Mouse (Mus musculus) CH12.LX (cell line): ENCODE data around the gene Dtnbp1. TPM values are rescaled to one million over a fixed set of nuclear protein-coding genes. Genes with fewer than 3 reads are reported as not detected.

ENCODE experiments used
- DNase-seq: peaks from one replicate; pipeline ENCODE4 v3.0.0-alpha.2; 2013; ENCODE audit errors: extremely low read depth
- H3K27ac ChIP-seq: 2 replicates; pipeline ENCODE4 v1.5.1; 2012; ENCODE audit warnings: low read depth, mild to moderate bottlenecking, control low read depth, moderate library complexity; ENCODE audit not compliant: insufficient read depth
- H3K27me3 ChIP-seq: replicated peaks from 2 replicates; pipeline ENCODE3; 2012; ENCODE audit warnings: inconsistent platforms
- H3K36me3 ChIP-seq, 2 experiments: replicated peaks in 1 of 2; 2 replicates each; pipeline versions ENCODE3 to v1.6.1; 2012; ENCODE audit warnings: inconsistent platforms in 1 of 2, low read length in 1 of 2, mild to moderate bottlenecking in 1 of 2, mixed read lengths in 1 of 2, moderate library complexity in 1 of 2; ENCODE audit not compliant: control insufficient read depth in 1 of 2, insufficient read depth in 1 of 2
- H3K4me1 ChIP-seq, 2 experiments: 2 replicates each; pipeline ENCODE4 v1.6.1; 2012; ENCODE audit warnings: inconsistent platforms in 1 of 2, moderate library complexity in 1 of 2; ENCODE audit not compliant: insufficient read depth in 2 of 2, control insufficient read depth in 1 of 2
- H3K4me2 ChIP-seq: 2 replicates; pipeline ENCODE4 v1.6.1; 2012; ENCODE audit warnings: low read depth, mild to moderate bottlenecking, control low read depth; ENCODE audit not compliant: poor library complexity, insufficient read depth, severe bottlenecking
- H3K4me3 ChIP-seq, 3 experiments: fragments of 150-350 bp in 1 of 3; sonication (generic) in 1 of 3; replicated peaks in 1 of 3; 2 replicates each; pipeline versions ENCODE3 to v1.5.1; 2011 to 2012; ENCODE audit warnings: low read depth in 2 of 3, low read length in 2 of 3, mild to moderate bottlenecking in 2 of 3, moderate library complexity in 2 of 3, control low read depth in 1 of 3, improper control_type of control experiment in 1 of 3, inconsistent platforms in 1 of 3, mixed read lengths in 1 of 3; ENCODE audit not compliant: poor library complexity in 1 of 3
- H3K79me2 ChIP-seq: replicated peaks from 2 replicates; pipeline ENCODE4 v1.6.1; 2012; ENCODE audit warnings: mild to moderate bottlenecking, moderate library complexity; ENCODE audit not compliant: control insufficient read depth, poor library complexity, insufficient read depth, severe bottlenecking; ENCODE audit errors: extremely low read depth
- H3K9ac ChIP-seq: 2 replicates; pipeline ENCODE4 v1.6.1; 2012; ENCODE audit warnings: low read depth, mild to moderate bottlenecking, control low read depth, moderate library complexity; ENCODE audit not compliant: insufficient read depth
- H3K9me3 ChIP-seq: replicated peaks from 2 replicates; pipeline ENCODE3; 2012; ENCODE audit warnings: low read length, inconsistent platforms, mixed read lengths
- BHLHE40 ChIP-seq: IDR thresholded peaks from 2 replicates; pipeline ENCODE4 v1.6.1; 2011; ENCODE audit warnings: mild to moderate bottlenecking, low read depth, low read length, improper control_type of control experiment
- CHD2 ChIP-seq: IDR thresholded peaks from 2 replicates; pipeline ENCODE4 v1.6.1; 2011; ENCODE audit warnings: low read length, improper control_type of control experiment
- E2F4 ChIP-seq: IDR thresholded peaks from 2 replicates; pipeline ENCODE4 v1.6.1; 2011; ENCODE audit warnings: low read depth, low read length, improper control_type of control experiment; ENCODE audit not compliant: insufficient replicate concordance
- ELF1 ChIP-seq: IDR thresholded peaks from 2 replicates; pipeline ENCODE4 v1.6.1; 2014; ENCODE audit warnings: low read depth, mild to moderate bottlenecking, inconsistent platforms, low read length, improper control_type of control experiment
- EP300 ChIP-seq: IDR thresholded peaks from 2 replicates; pipeline ENCODE4 v1.6.1; 2011; ENCODE audit warnings: low read length, improper control_type of control experiment
- HCFC1 ChIP-seq: IDR thresholded peaks from 2 replicates; pipeline ENCODE4 v1.6.1; 2012; ENCODE audit warnings: low read depth, mild to moderate bottlenecking, inconsistent platforms, low read length, improper control_type of control experiment
- JUND ChIP-seq: conservative IDR thresholded peaks from 2 replicates; pipeline ENCODE4 v1.6.1; 2011; ENCODE audit warnings: low read depth, low read length, improper control_type of control experiment
- KAT2A ChIP-seq: IDR thresholded peaks from 2 replicates; pipeline ENCODE4 v1.6.1; 2012; ENCODE audit warnings: low read length, improper control_type of control experiment, inconsistent platforms; ENCODE audit not compliant: insufficient replicate concordance
- MAX ChIP-seq: IDR thresholded peaks from 2 replicates; pipeline ENCODE4 v1.6.1; 2011; ENCODE audit warnings: low read length, improper control_type of control experiment
- MAZ ChIP-seq: IDR thresholded peaks from 2 replicates; pipeline ENCODE4 v1.6.1; 2012; ENCODE audit warnings: low read depth, mild to moderate bottlenecking, inconsistent platforms, low read length, improper control_type of control experiment, moderate library complexity
- MXI1 ChIP-seq: IDR thresholded peaks from 2 replicates; pipeline ENCODE4 v1.6.1; 2011; ENCODE audit warnings: mild to moderate bottlenecking, low read depth, low read length, improper control_type of control experiment
- MYC ChIP-seq: IDR thresholded peaks from 2 replicates; pipeline ENCODE4 v1.6.1; 2011; ENCODE audit warnings: low read depth, mild to moderate bottlenecking, improper control_type of control experiment, low read length
- NRF1 ChIP-seq: IDR thresholded peaks from 2 replicates; pipeline ENCODE4 v1.6.1; 2014; ENCODE audit warnings: low read depth, mild to moderate bottlenecking, inconsistent platforms, low read length, improper control_type of control experiment, moderate library complexity
- PAX5 ChIP-seq: IDR thresholded peaks from 2 replicates; pipeline ENCODE4 v1.6.1; 2012; ENCODE audit warnings: low read length, inconsistent platforms, mixed read lengths
- POLR2AphosphoS2 ChIP-seq: IDR thresholded peaks from 2 replicates; pipeline ENCODE4 v1.6.1; 2011; ENCODE audit warnings: low read depth, low read length, improper control_type of control experiment
- RCOR1 ChIP-seq: conservative IDR thresholded peaks from 2 replicates; pipeline ENCODE4 v1.6.1; 2012; ENCODE audit warnings: low read depth, mild to moderate bottlenecking, inconsistent platforms, low read length, improper control_type of control experiment
- SMC3 ChIP-seq: IDR thresholded peaks from 2 replicates; pipeline ENCODE4 v1.6.1; 2011; ENCODE audit warnings: low read depth, low read length, improper control_type of control experiment
- TBP ChIP-seq: conservative IDR thresholded peaks from 2 replicates; pipeline ENCODE4 v1.6.1; 2011; ENCODE audit warnings: low read depth, low read length, improper control_type of control experiment
- TCF12 ChIP-seq: IDR thresholded peaks from 2 replicates; pipeline ENCODE4 v1.6.1; 2014; ENCODE audit warnings: low read depth, mild to moderate bottlenecking, inconsistent platforms, low read length, improper control_type of control experiment
- USF1 ChIP-seq: IDR thresholded peaks from 2 replicates; pipeline ENCODE4 v1.6.1; 2014; ENCODE audit warnings: low read depth, mild to moderate bottlenecking, inconsistent platforms, low read length, improper control_type of control experiment
- ZC3H11A ChIP-seq: IDR thresholded peaks from 2 replicates; pipeline ENCODE4 v1.6.1; 2012; ENCODE audit warnings: low read depth, mild to moderate bottlenecking, inconsistent platforms, low read length, improper control_type of control experiment
- ZKSCAN1 ChIP-seq: IDR thresholded peaks from 2 replicates; pipeline ENCODE4 v1.6.1; 2012; ENCODE audit warnings: low read depth, inconsistent platforms, low read length, improper control_type of control experiment, borderline replicate concordance
- dilution Hi-C: fragments of 300-500 bp; cut with MboI; formaldehyde crosslinking; loops from 2 replicates; pipeline ENCODE4 v1.14.3; 2020; ENCODE audit warnings: low sequenced_read_pairs; ENCODE audit not compliant: extremely low pct_unique_long_range_greater_than_20kb, extremely low pct_ligation_motif_present
- in situ Hi-C: fragments of 300-500 bp; cut with MboI; formaldehyde crosslinking; loops from 3 replicates; pipeline ENCODE4 v1.14.3; 2019; ENCODE audit warnings: low sequenced_read_pairs, low pct_ligation_motif_present, low pct_unique_long_range_greater_than_20kb, mixed read lengths
- polyA plus RNA-seq: library from polyadenylated mRNA; unstranded; fragments of >175 nt; gene quantifications from 2 replicates; pipeline ENCODE4 v1.2.1, GENCODE M21; 2012; ENCODE audit warnings: low read depth; ENCODE audit not compliant: insufficient read length
- total RNA-seq, 2 experiments: library from RNA; depleted of rRNA; stranded (reverse); fragments of 300-350 nt in 1 of 2; fragments of >200 nt in 1 of 2; gene quantifications; 2 replicates each; pipeline ENCODE4 v1.2.3; 2012 to 2014

The Dtnbp1 gene
- total and polyA plus RNA-seq, 3 experiments = 32.4 to 69.2 (median 35.9) TPM

DNA sequence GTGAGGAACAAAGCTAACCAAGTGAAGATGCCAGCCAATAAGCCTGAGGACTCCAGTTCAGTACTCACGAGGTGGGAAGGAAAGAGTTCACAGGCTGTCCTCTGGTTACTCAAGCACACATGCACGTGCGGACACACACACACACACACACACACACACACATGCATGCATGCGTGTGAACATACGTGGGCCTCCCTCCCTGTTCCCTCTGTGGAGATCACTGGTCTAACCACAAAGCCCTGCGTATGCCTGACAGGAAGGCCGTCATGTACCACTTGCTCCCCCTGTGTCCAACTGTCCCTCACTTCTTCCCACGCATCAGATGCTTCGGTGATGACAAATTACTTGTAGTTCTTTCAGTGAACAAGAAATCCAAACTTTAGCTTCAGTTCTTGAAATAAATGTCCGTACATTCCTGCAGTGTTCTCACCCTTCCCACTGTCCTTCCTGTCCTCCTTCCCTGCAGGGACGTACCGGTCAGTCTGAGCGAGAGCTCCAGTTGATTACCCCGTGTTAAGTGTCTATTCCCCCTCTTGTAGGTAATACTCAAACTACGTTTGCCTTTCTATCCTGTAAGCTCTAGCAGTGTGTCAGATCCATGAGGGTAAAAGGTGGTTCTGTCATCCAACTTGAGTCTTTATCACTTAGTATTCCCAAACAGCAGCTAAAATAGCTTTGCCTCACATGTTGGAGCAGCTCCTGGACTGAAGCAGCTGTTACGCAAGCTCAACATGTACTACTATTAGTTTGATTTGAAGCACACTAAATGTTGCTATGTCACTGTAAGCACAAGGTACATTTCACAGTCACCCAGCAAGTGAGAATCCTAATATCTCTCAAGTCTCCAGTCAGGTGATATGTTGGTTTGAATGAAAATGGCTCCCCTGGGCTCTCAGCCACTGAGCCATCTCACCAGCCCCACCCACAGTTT, 53.4 kb downstream of the Dtnbp1 start:
- H3K27ac ChIP-seq = no peak overlapping the region
- peaks cover 0 to 7% of the 10 kb centered on the region in 2 experiments; a peak in 1 of 4 replicates for H3K4me1 ChIP-seq
- H3K79me2 ChIP-seq = no peaks in the 10 kb centered on the region
- dilution Hi-C loops = no loop called here
- peaks cover 6 to 53% of the 10 kb centered on the region in 2 experiments for H3K36me3 ChIP-seq
- no peaks in the 10 kb centered on the region for H3K27me3 ChIP-seq
- DNase-seq = no peak
- H3K4me2 ChIP-seq = no peak overlapping the region
- TF ChIP-seq E2F4 (no peak), ELF1 (no peak), MAZ (no peak), KAT2A (no peak), PAX5 (no peak)
- H3K9ac ChIP-seq = no peak overlapping the region
- no peaks in the 10 kb centered on the region for H3K9me3 ChIP-seq
- in situ Hi-C loops = no loop called here
- no peak overlapping the region for H3K4me3 ChIP-seq

- H3K4me3 ChIP-seq = no peak overlapping the region
- dilution Hi-C loops = no loop called here
- no peak for DNase-seq
- no peak overlapping the region for H3K9ac ChIP-seq
- H3K9me3 ChIP-seq = no peaks in the 10 kb centered on the region
- no peaks in the 10 kb centered on the region for H3K79me2 ChIP-seq
- TF ChIP-seq TCF12 = no peak
- TF ChIP-seq BHLHE40 = no peak
- TF ChIP-seq MAX = no peak
- no peak for TF ChIP-seq TBP
- TF ChIP-seq POLR2AphosphoS2 = no peak
- TF ChIP-seq MXI1 = no peak
- no peak for TF ChIP-seq JUND
- TF ChIP-seq RCOR1 = no peak
- no peak for TF ChIP-seq EP300
- TF ChIP-seq SMC3 = no peak
- no peak for TF ChIP-seq MAZ
- no peak for TF ChIP-seq ZC3H11A
- no peak for TF ChIP-seq CHD2
- no peak for TF ChIP-seq USF1
- no peak for TF ChIP-seq PAX5
- TF ChIP-seq HCFC1 = no peak
- no peak for TF ChIP-seq ZKSCAN1
- no peak for TF ChIP-seq MYC
- TF ChIP-seq NRF1 = no peak
- TF ChIP-seq E2F4 = no peak
- peaks cover 0 to 7% of the 10 kb centered on the region in 2 experiments; a peak in 1 of 4 replicates for H3K4me1 ChIP-seq
- H3K27me3 ChIP-seq = no peaks in the 10 kb centered on the region
- no peak overlapping the region for H3K4me2 ChIP-seq
- in situ Hi-C loops = no loop called here
- H3K27ac ChIP-seq = no peak overlapping the region
- peaks cover 4 to 62% of the 10 kb centered on the region in 2 experiments for H3K36me3 ChIP-seq
These were observed 54.9 kb downstream of the Dtnbp1 start for GRCm38 (mm10) chr13:44946880-44947635.
